Mouse (Mus musculus): Measurements from ENCODE around the gene Gm5799.
"Not testable (repeated sequence)": the region's sequence is repeated elsewhere in the genome, so short reads cannot be mapped to it uniquely, and the experiment has no call there.

The Gm5799 gene

GRCm38 (mm10) chr14:43543276-43543675, at the start of gene Gm5799:
TSS of gene Gm5799 (plus strand) at chr14:43543576.
- DNase-seq (ENCODE audit: low spot score), result not testable (repeated sequence)

- not testable (repeated sequence) for DNase-seq (ENCODE audit: low spot score)
Observed at GRCm38 (mm10) chr14:43531052-43532010, 12.0 kb upstream of the Gm5799 start.

GRCm38 (mm10) chr14:43532011-43532383, 11.4 kb upstream of the Gm5799 start:
- not testable (repeated sequence) for DNase-seq (ENCODE audit: low spot score)

- not testable (repeated sequence) for DNase-seq (ENCODE audit: low spot score)
Observed at GRCm38 (mm10) chr14:43532387-43532786, 11.0 kb upstream of the Gm5799 start.

GRCm38 (mm10) chr14:43538144-43538543, 5.2 kb upstream of the Gm5799 start:
- not testable (repeated sequence) for DNase-seq (ENCODE audit: low spot score)

GRCm38 (mm10) chr14:43546281-43546680, 2.9 kb downstream of the Gm5799 start:
- DNase-seq (ENCODE audit: low spot score), result not testable (repeated sequence)

GRCm38 (mm10) chr14:43552271-43552670, 8.9 kb downstream of the Gm5799 start:
- not testable (repeated sequence) for DNase-seq (ENCODE audit: low spot score)

- not testable (repeated sequence) for DNase-seq (ENCODE audit: low spot score)
Observed at GRCm38 (mm10) chr14:43577969-43578368, 34.6 kb downstream of the Gm5799 start.

- not testable (repeated sequence) for DNase-seq (ENCODE audit: low spot score)
Observed at GRCm38 (mm10) chr14:43579046-43579445, 35.7 kb downstream of the Gm5799 start, which contains the start of gene Gm17654. TSS of gene Gm17654 (minus strand) at chr14:43579146.
